Mouse (Mus musculus): ENCODE measurements at regions not wholly inside any gene's neighbourhood (a gene's known extent, or its start where the extent isn't known, plus 50 kb on each side); places are given as distances from the start of the nearest gene placed in this dataset.
A peak's percentile ranks its signal among the peaks of the same experiment; 100 is the strongest.

DNA sequence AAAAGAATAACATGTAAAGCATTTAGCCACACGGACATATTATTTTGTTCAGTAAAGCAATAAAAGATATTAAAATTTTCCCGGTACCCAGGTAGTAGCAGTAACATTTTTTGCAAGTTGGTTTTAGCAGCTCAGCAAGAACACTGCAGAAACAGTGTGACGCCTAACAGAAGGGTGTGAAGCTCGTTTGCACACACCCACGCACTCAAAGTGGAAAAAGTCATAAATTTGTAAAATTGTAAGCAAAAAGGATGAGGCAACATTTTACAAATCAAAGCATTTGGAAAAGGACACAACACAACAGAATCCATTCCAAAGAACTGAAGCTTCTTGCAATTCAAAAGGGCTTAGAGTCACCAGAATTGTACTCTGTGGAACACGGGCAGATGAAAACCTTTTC, 1053.6 kb upstream of the Celf2 start:
- no peak for DNase-seq

DNA sequence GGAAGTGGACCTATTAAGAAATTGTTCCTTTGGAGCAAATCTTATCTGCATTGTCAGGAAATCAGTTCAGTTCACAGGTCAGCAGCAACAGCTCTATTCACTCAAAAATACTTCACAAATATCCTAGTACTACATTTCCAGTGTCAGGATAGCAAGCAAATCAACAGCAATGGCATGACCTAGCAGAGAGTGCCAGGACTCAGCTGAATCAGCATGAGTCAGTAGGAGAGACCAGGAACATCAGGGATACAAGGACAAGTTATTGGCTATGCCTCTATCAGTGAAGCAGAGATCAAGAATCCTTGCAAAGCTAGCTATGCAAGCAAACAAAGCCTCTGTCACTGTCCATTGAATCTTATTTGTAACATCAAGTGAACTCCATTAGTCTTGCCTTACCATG, 1036.8 kb upstream of the Celf2 start:
- no peak for DNase-seq

DNA sequence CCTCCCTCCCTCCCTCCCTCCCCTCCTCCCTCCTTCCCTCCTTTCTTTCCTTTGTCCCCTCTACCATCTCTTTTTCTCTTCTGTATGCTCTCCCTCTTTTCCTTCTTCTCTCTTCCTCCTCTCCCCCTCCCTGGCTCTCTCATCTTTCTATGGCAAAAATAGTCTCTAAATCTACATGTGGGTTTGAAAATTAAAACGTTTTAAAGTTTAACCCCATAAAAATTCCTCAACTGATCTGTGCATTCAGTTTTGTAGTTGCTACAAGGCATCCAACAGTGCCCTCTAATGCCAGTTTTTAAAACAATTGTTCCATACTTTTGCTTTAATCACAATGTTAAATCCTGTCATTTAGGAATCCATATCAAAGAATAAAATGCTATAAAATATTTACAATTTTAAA, 1027.5 kb upstream of the Celf2 start:
- no peak for DNase-seq

DNA sequence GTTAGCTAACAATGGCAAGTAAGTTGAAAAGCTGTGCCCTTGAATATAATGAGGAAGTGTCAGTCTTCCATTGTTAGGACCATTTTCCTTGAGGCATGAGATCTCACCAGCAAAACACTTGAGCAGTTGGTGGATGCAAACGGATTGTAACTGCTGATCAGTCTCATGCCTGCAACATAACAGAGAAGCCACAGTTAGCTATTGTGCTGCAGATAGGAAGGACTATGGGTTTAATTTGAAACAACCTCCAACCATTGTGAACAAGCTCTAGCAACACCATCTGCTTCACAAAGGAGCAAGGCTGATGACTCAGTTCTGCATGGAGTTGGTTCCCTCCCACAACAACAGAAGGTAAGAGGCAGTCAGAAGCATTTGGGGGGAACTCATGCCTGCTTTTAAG, 989.1 kb upstream of the Celf2 start:
- no peak for DNase-seq

DNA sequence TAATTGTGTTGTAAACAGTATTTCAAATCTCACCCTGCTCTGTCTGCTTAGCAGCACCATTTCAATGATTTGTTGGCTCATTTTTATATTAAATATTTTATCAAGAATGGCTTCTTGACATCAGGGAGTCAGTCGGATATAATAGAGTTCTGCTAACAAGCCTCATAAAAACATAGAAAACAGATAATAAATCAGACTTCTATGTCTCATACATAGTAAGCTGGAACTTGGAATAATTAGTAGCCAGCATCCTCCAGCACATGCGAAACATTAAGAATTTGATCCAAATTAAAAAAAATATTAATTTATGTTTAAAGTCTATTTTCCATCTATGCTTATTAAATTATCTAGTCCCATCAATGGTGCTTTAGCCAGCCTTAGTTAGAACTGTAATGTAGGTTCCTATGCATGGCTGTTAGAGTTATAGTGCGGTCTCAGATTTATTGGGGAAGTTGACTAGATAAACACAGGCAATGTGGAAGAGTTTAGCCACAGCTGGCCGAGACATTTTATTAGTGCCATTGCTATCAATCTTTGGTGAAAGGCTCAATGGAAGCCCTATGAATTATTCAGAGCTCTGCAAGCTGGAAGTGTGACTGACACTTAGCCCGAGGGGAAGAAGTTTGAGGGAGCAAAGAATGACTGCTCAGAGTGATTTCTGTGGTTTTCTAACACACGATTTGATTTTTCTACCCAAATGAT, 968.6 kb upstream of the Celf2 start:
- peak; percentile 9 for DNase-seq

DNA sequence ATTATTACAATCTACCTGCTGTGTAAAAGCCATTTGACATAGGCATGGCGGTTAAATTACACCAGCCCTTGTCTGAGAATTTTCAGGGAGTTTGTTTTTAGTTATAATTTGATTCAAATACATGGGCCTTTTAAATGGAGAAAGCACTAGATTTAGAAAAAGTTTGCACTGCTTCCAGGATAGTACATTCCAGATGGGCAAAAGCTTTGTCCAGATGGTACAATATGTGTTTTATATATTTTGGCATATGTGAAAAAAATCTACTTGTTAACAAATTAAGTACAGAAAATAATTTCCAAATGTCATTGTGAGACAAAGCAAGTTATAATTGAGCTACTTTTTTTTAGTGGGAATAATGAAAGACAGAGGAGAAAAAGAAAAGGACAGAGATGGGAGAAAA, 961.2 kb upstream of the Celf2 start:
- DNase-seq: no peak

DNA sequence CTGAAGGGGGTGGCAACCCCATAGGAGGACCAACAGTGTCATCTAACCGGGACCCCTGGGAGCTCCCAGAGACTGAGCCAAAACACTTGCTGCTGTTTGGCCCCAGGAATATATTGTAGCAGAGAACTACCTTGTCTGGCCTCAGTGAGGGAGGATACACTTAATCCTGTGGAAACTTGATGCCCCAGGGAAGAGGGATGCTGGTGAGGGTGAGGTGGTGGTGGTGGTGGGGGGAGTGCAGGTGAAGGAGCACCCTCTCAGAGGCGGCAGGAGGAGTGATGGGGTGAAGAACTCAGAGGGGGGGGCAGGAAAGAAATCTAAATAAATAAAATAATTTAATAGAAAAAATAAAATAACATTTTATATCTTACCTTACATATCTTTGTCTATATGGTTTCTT, 959.6 kb upstream of the Celf2 start:
- no peak for DNase-seq

DNA sequence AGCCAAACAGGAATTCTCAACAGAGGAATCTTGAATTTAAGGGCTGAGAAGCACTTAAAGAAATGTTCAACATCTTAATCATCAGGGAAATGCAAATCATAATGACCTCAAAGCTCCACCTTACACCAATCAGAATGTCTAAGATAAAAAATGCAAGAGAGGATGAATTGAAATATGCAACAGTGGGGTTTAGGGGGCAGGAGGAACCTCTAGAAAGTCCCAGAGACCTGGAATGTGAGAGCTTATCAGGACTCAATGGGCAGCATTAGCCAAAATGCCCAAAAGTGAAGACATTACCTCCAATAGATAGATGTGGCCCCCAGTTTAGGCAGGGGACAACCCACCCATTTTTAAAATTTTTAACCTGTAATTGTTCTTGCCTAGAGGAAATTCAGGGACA, 959.0 kb upstream of the Celf2 start:
- DNase-seq: no peak

DNA sequence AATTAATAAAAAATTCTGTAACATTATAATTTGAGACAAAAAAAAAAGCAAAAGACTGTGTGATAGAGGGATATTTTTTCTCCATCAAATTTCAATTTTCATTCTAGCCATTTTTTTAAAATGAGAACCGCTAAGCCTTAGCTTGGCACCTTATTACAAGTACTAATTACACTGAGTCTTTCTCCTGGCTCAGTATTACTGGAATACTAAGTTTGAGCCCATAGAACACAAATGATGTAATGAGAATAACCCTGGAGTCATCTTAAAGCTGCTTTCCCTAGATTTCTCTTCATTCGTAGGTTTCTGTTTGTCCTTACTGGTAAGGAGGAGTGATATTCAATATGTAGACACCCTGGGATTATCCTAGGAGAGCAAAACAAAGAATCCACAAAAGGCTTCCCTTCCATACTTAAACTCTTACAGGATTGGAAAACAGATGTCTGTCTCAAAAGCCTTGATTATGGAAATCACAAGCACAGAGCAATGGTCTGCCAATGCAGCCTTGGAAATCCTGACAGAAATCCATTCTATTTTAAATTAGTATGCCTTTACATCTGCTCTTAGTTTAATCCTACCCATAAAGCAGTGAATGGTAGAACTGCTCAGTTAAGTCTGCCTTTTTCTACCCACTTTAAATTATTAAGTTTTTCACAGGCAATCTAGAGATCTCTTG, 958.3 kb upstream of the Celf2 start:
- no peak for DNase-seq

DNA sequence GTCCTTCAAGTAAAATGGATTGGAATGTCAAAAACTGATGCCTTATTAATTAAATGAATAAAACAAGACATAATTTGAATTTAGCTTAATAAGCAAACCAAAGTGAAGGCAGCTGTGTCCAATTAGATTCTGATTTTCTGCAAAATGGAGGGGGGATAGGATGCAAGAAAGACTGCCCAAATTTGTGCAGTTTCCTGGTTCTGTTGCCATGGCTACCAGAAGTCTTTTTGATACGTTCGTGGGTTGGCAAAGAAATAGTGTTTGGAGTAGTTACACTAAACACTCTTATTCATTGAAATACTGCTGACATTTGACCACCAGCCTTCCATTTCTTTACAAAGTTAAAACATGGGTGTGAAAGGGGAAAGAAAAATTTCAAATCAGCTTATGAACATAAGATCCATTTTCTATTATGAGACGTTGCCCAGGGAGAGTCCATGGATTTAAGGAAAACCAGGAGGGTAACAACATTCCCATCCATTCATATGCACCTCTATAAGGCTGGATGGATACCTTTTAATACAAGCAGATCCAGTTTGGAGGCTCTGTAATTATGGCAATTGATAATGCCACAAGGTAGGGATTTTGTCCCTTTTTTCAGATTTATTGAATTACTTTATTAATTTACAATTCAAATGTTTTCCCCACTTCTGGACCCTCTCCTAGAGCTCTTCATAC, 943.3 kb upstream of the Celf2 start:
- no peak for DNase-seq

DNA sequence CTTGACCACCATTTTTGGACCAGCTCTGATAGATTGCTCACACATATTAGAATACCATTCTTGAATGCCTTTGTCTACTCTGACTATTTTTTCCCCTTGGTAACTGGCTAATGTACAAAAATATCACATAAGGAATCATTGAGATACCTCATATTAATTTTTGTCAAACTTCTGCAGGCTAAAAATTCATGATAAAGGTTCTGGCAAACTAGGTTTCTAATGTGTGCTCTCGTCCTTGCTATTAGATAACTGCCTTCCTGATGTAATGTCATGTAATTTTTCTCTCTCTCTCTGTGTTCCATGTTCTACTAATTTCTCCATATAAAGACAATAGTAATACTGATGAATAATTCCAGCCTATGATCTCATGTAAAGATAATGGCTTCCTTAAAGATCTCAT, 931.9 kb upstream of the Celf2 start:
- DNase-seq: no peak

DNA sequence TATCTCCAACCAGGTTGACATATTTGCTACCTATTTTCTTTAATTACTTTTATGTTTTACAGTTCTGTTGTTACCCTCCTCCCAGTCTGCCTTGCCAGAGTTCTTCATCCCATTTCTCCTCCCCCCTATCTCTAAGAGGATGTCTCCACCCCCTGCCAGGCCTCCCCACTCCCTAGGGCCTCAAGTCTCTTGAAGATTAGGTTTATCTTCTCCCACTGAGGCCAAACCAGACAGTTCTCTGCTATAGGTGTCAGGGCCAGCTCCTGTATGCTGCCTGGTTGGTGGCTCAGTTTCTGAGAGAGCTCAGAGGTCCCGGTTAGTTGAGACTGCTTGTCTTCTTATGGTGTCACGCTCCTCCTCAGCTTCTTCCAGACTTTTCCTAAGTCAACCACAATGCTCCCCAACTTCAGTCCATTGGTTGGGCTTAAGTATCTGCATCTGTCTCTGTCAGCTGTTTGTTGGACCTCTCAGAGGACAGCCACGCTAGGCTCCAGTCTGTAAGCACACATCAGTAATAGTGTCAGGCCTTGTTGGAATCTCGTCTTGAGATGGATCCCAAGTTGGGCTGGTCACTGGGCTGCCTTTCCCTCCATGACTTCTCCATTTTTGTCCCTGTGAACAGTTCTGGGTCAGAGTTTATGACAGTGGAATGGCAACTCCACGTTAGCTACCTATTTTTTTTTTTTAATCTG, 920.4 kb upstream of the Celf2 start:
- no peak for DNase-seq

DNA sequence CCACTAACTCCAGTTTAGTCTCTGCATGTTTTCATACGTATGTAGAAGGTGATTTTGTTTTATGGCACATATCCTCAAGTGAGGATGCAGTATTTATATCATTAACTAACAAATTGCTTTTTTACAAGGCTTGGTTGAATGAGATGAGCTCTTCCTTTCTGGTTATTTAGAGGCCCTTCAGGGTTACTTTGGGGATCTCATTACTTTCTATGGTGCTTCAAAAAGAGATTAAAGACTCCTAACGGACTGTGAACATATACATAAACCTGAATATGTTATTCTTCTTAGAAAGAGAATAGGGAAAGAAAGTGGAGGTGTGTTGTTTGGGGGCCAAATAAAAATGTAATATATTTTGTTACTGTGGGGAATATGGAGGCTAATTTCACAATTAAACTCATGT, 918.8 kb upstream of the Celf2 start:
- no peak for DNase-seq

DNA sequence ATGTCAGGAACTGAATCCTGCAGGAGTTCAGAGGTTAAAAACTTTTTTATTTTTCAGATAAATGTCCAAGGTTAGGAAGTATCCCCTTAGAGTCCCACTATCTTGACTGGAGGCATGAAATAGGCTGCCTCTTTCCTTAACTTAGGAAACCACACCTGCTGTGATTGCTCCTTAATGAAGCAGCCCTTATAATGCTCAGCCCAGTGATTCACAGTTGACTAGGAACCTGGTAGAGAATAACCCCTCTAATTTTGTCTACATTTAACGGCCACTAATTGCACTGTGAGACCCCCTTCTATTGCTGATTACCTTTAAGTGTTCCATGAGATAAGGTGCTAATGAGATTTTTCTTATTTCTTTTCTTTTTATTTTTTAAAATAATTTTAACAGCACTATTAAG, 918.4 kb upstream of the Celf2 start:
- no peak for DNase-seq

DNA sequence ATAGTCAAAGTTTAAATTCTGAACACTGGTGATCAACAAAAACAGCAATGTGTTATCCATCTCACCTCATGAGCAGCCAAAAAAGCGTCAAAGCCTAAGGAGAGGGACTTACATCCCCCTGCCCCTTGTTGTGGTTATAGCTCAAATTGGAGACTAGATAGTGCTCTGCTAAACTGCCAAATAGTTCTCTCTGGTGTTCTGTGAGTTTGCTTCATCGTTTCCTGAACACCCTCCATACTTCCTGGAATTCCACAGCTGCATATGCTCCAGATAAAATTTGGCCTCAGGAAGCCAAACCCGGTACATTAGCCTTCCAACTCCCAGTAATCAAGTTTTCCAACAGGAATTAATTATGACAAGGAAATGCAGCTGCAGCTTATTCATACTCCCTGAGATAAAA, 906.6 kb upstream of the Celf2 start:
- no peak for DNase-seq

DNA sequence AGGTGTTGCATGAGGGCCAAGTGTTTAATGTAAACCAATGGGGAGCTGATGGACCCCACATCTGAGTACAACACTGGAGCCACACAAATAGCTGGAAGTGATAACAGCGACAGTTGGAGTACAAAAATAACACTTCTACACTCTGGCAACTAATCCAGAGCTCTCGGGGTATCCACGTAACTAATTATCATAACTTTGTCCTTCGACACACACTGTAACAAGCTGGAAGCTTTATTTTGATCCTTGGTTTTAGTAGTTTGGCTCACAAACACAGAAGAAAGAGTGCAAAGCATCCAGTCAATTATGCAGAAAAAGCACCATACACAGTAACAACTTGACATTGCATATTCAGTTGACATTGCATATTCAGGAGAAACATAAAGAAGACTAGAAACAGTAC, 884.8 kb upstream of the Celf2 start:
- no peak for DNase-seq

DNA sequence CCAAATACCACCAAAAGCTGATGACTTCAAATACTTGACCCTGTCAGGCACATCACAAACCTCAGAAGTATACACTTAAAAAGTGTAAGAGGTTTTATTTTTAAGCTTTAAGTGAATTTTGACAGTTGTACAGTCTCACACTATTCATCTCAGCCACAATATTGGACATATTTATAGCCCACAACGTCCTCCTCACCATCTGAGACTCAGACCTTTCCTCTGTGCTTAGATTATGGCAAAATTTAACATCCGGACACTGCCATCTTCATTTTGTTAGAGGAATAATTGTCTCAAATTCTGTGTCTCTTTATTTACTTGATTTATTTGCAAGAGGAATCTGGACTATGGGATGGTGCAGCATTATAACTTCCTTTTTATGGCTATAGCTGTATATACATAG, 880.2 kb upstream of the Celf2 start:
- DNase-seq: no peak

DNA sequence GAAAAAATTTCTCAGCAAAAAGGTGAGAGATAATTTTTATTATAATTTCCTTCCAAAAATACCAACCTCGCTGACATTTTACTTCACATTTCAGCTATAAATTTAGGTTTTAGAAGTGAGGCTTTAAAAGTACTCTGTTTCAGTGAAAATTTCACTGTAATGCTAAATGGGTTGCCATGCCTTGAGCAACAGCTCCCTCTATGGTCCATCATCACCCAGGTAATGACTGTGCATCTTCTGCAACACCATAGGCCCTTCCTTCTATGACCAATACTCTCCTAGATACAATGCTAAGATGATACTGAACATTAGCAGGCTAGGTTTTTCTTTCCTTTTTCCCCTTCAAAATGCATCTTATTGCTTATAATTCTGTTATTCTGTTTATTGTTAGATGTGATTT, 870.9 kb upstream of the Celf2 start:
- DNase-seq: peak; percentile 44

DNA sequence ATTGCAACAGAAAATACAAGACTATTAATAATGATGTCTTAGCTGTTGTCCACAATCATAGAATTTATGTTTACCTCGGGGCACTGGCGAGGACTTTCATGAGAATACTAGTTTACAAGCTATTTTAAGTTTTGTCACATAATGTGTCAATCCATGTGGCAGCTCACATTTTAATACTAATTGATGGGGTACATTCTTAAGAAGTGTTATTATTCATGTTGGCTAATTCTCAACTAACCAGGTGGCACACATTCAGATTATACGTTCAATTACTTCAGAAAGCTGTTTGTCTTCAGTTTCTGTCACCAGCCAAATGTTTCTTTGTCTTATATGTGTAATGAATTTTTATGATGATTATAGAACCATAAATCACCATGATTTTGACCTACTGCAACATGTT, 870.2 kb upstream of the Celf2 start:
- DNase-seq: no peak

DNA sequence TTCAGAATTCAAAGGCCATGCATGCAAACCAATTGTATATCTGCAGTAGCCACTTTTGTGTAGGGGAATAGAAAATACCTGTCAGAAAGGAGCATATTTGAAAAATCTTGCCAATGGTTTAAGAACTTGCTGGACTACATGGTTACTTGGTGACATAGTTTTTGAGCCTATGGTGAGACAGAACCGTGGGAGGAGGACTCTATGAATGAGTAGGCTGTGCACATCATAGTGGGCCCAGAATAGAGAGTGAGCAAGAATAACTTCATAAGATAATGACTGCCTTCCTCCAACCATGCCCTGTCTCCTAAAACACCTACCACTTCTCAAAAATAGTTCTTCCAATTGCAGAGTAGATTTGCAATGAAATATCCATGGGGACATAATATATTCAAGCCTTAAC, 838.5 kb upstream of the Celf2 start:
- DNase-seq: no peak

DNA sequence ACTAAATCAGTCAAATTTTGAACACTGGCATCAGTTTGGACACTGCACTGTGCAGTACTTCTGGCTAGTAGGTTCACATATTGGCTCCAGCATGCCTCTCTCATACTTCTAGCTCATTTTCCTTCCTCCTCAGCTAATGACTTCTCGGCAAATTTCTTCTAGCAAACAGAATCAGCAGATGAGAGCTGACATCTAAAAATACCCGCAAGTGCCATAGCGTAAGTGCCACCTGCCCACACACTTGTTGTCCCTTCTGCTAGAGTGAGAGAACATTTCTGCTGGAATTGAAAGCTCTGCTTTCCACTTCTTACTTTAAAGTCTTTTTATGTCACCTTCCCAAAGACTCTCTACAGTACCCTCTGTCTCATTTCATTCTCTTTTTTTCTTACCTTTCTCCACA, 835.4 kb upstream of the Celf2 start:
- no peak for DNase-seq

DNA sequence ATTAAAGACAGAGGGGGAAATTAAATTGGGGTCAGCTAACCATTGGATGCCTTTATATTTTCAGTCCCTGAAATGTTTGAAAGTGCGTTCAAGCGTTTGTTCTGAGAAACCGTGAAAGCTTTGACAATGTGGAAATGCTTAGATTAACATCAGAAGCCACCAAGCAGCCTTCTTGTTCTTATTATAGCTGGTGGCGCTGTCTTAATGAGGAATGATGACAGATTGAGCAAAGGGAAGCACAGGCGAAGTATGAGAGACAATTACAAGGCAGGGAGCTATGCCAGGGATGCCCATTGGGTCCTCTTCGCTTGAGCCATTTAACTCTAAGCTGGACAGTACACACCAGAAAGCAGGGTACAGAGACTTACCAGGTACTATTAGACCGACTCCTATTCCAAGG, 828.9 kb upstream of the Celf2 start:
- no peak for DNase-seq

DNA sequence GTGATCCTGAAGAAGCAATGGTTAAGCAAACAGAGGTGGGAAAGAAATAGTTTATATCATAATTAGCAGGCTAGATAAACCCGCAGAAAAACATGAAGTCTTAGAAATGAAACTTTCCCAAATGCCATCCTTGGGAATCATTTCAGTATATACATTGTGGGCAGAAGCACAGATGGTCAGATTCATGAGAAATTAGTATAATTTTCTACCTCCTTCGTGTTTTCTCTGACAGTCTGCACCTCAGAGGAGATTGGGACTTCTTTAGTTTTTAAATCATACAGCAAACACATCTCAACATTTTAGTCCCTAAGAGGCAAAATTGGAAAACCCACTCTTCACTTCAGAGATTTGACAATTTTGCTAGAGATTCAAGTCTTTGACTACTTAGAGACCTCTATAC, 786.6 kb upstream of the Celf2 start:
- no peak for DNase-seq

DNA sequence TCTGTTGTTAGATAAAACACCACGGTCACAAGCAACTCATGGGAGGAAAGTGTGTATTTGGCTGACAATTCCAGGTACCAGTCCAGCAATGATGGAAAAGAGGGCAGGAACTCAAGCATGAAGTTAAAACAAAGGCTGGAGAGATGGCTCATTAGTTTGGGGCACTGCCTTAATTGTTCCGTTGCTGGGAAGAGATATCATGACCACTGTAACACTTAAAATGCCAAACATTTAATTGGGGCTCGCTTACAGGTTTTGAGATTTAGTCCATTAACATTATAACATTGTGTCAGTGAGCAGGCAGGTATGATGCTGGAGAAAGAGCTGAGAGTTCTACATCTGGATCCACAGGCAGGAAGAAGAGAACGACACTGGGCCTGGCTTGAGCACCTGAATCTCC, 782.0 kb upstream of the Celf2 start:
- no peak for DNase-seq
